ENCODE assay signal across 8 mouse cellular contexts in the genomic region with DNA sequence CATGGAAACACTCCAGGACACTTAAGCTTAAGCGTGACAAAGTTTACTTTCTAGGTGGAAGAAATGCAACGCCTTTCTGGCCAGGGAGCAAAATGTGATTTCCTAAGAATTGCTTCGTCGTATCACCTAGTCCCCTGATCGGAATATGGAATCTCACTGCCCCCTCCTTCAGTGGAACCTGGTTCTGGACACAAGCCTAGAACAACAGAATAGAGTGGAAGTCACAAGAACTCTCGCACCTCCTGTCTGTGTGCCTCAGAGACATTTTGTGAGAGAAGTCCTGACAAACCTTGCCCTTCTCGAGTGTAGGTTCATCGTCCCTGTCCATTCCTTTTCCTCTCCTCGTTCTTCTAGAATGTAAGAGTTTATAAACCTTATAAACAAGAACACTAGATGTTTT. TPM values are rescaled to one million over a fixed set of nuclear protein-coding genes. Genes with fewer than 3 reads are reported as not detected.
A peak's percentile ranks its signal among the peaks of the same experiment; 100 is the strongest.
DNase-seq lines count a peak whose midpoint lies in the region; TF ChIP-seq lines count a peak whose summit lies in the region.

No protein-coding gene starts in this region.

- DNase-seq in gastrocnemius, adult 2 months, result no peak
- no peak for DNase-seq in gastrocnemius, postnatal 10 days
- no peak for DNase-seq in ES-E14 (ENCODE audit: low read depth, low spot score)
- DNase-seq in hindbrain, embryonic 10.5 days (ENCODE audit: low spot score), result no peak
- no peak for DNase-seq in ovary, postnatal 14 days (ENCODE audit: low spot score)
- DNase-seq in layer of hippocampus, postnatal 10 days (ENCODE audit: low spot score in 2 of 2), result no peak
- DNase-seq in adrenal gland, postnatal 4 days (ENCODE audit: low spot score in 2 of 2), result no peak

- peak overlapping the region; percentile 83; the same call in 1 of the 2 replicates for H3K9ac ChIP-seq in ES-E14 (ENCODE audit: insufficient read depth, low read depth, low read length, poor library complexity, severe bottlenecking)

- H3K4me1 ChIP-seq in ES-E14 (ENCODE audit: control insufficient read depth in 2 of 2, insufficient read depth in 2 of 2, low read length in 2 of 2, poor library complexity in 1 of 2), result peaks cover 2% of the 10 kb centered on the region in 2 experiments; a peak in 3 of 4 replicates
- H3K4me1 ChIP-seq in hindbrain, embryonic 10.5 days (replicated peaks), result peaks cover 7% of the 10 kb centered on the region

- no peak for TF ChIP-seq CTCF in gastrocnemius, adult 2 months (IDR thresholded peaks at IDR 0.05)

- peak overlapping the region; percentile 82 for H3K4me3 ChIP-seq in gastrocnemius, adult 2 months
- H3K4me3 ChIP-seq in ES-E14 (ENCODE audit: insufficient read depth in 1 of 2, low read depth in 1 of 2, low read length in 2 of 2, poor library complexity in 1 of 2, severe bottlenecking in 1 of 2) (peak overlapping the region; percentile 79 to 87), macrophage (ENCODE audit: inconsistent target) (peak overlapping the region; percentile 82)
- H3K4me3 ChIP-seq in hindbrain, embryonic 10.5 days, result peak overlapping the region; percentile 74

- peaks cover 9% of the 10 kb centered on the region; the same call in 1 of the 2 replicates for H3K79me2 ChIP-seq in macrophage (ENCODE audit: inconsistent target)

- intact Hi-C loops in gastrocnemius, adult 2 months (cut with DNase I), result loop anchor here (1.0 to 2.0 kb wide), 3 partner anchors 21 to 47 kb away; a partner anchor contains a TSS

- H3K9me3 ChIP-seq in ES-E14 (ENCODE audit: control insufficient read depth, insufficient read depth, low read depth, low read length), result no peaks in the 10 kb centered on the region
- peaks cover 8% of the 10 kb centered on the region; the same call in 1 of the 2 replicates for H3K9me3 ChIP-seq in hindbrain, embryonic 10.5 days

- peaks cover 5% of the 10 kb centered on the region; the same call in 1 of the 2 replicates for H3K36me3 ChIP-seq in ES-E14 (ENCODE audit: control insufficient read depth, insufficient read depth, low read length, poor library complexity, severe bottlenecking)
- H3K36me3 ChIP-seq in hindbrain, embryonic 10.5 days, result peaks cover 11% of the 10 kb centered on the region
- H3K36me3 ChIP-seq in macrophage (ENCODE audit: inconsistent target), result no peaks in the 10 kb centered on the region

- peak overlapping the region; percentile 95 for H3K27ac ChIP-seq in gastrocnemius, adult 2 months
- no peak overlapping the region for H3K27ac ChIP-seq in ES-E14 (ENCODE audit: insufficient read depth, low read depth, low read length, poor library complexity, severe bottlenecking)
- H3K27ac ChIP-seq in hindbrain, embryonic 10.5 days, result peak overlapping the region; percentile 86
- peak overlapping the region; percentile 80 for H3K27ac ChIP-seq in macrophage

- WGBS in hindbrain, embryonic 10.5 days, result 70% methylated on average over 9 of the region's 9 CpGs
- 63% methylated on average over 9 of the region's 9 CpGs for WGBS in macrophage (ENCODE audit: missing documents)

- in situ Hi-C loops in ES-E14 (cut with MboI; ENCODE audit: low sequenced_read_pairs in 2 of 2, unreplicated experiment in 2 of 2), result no loop called here

- H3K27me3 ChIP-seq in hindbrain, embryonic 10.5 days (ENCODE audit: insufficient read depth, poor library complexity, severe bottlenecking), result no peaks in the 10 kb centered on the region

TF ChIP-seq in ES-E14, 5 proteins besides CTCF, POLR2A, EP300 and RAD21:
- TF ChIP-seq MAFK (IDR thresholded peaks at IDR 0.05; ENCODE audit: insufficient read depth, low read depth, low read length) (no peak), CHD2 (IDR thresholded peaks at IDR 0.05; ENCODE audit: low read depth, low read length) (no peak), ZNF384 (IDR thresholded peaks at IDR 0.05; ENCODE audit: low read depth, low read length) (no peak), ZC3H11A (IDR thresholded peaks at IDR 0.05; ENCODE audit: borderline replicate concordance, low read depth, low read length) (no peak), HCFC1 (IDR thresholded peaks at IDR 0.05; ENCODE audit: borderline replicate concordance, insufficient read depth, low read length) (no peak)

RNA-seq across cellular contexts. Expression of a gene that starts 0.7 kb away (rescaled TPM):
- 1 to 10 TPM; 2.2 to 3.4 TPM for total RNA-seq in gastrocnemius, adult 2 months (2021)
- 1 to 10 TPM; 1.1 to 2.1 TPM for total RNA-seq in gastrocnemius, postnatal 10 days (2021)
- 3.6 and 3.7 TPM in 2 replicates for total RNA-seq in ES-E14 (2012; rRNA removed)
- polyA plus RNA-seq in hindbrain, embryonic 10.5 days (2016; fragmentation: Nextera tagmentation; extraction: Ambion mirVana), result 2.3 and 2.8 TPM in 2 replicates
- 10 to 100 TPM in 4 of 26 experiments, 1 to 10 TPM in 15, under 1 TPM in 5, not detected in 2; 0.25 to 12.0 (median 4.2) TPM for total RNA-seq in macrophage (2018; cell fraction: chromatin; rRNA removed)
- 1 to 10 TPM in 24 of 26 experiments, under 1 TPM in 2; 0.66 to 4.5 (median 3.1) TPM for total RNA-seq in macrophage (2018; cell fraction: cytosol; rRNA removed)
- 10 to 100 TPM in 3 of 26 experiments, 1 to 10 TPM in 20, under 1 TPM in 2, not detected in 1; 0.58 to 15.6 (median 3.9) TPM for total RNA-seq in macrophage (2018; cell fraction: nucleus; rRNA removed)
- polyA plus RNA-seq in macrophage (2018), result 1.6 to 4.1 TPM (median 1.7 TPM) in 3 replicates
- total RNA-seq in layer of hippocampus, postnatal 10 days (2021), result 1 to 10 TPM; 1.6 to 1.7 TPM
- 1 to 10 TPM; 3.3 to 3.8 TPM for total RNA-seq in adrenal gland, postnatal 4 days (2021)

RNA-seq across cellular contexts. Expression of a gene that starts 8.4 kb away (rescaled TPM):
- under 1 TPM; 0.38 to 0.64 TPM for total RNA-seq in gastrocnemius, adult 2 months (2021)
- total RNA-seq in gastrocnemius, postnatal 10 days (2021), result under 1 TPM; 0.38 to 0.56 TPM
- 0.89 and 1.1 TPM in 2 replicates for total RNA-seq in ES-E14 (2012; rRNA removed)
- polyA plus RNA-seq in hindbrain, embryonic 10.5 days (2016; fragmentation: Nextera tagmentation; extraction: Ambion mirVana), result 0.45 TPM in 1 of 2 replicates, not detected in the other
- total RNA-seq in macrophage (2018; cell fraction: chromatin; rRNA removed), result 10 to 100 TPM in 1 of 26 experiments, 1 to 10 TPM in 19, under 1 TPM in 6; 0.16 to 10.6 (median 2.5) TPM
- total RNA-seq in macrophage (2018; cell fraction: cytosol; rRNA removed), result 1 to 10 TPM in 12 of 26 experiments, under 1 TPM in 14; 0.14 to 1.7 (median 0.86) TPM
- total RNA-seq in macrophage (2018; cell fraction: nucleus; rRNA removed), result 1 to 10 TPM in 13 of 26 experiments, under 1 TPM in 10, not detected in 3; 0.23 to 9.9 (median 1.5) TPM
- polyA plus RNA-seq in macrophage (2018), result 0.95 to 1.3 TPM (median 1.1 TPM) in 3 replicates
- total RNA-seq in layer of hippocampus, postnatal 10 days (2021), result under 1 TPM; 0.25 to 0.30 TPM
- under 1 TPM; 0.22 to 0.31 TPM for total RNA-seq in adrenal gland, postnatal 4 days (2021)

RNA-seq across cellular contexts. Expression of a gene that starts 9.9 kb away (rescaled TPM):
- total RNA-seq in gastrocnemius, adult 2 months (2021), result 1 to 10 TPM in 1 of 2 experiments, under 1 TPM in 1; 0.17 to 1.6 TPM
- 1 to 10 TPM; 1.5 to 1.6 TPM for total RNA-seq in gastrocnemius, postnatal 10 days (2021)
- total RNA-seq in ES-E14 (2012; rRNA removed), result 0.49 and 0.58 TPM in 2 replicates
- polyA plus RNA-seq in hindbrain, embryonic 10.5 days (2016; fragmentation: Nextera tagmentation; extraction: Ambion mirVana), result 5.7 TPM in 2 replicates
- 1 to 10 TPM in 2 of 26 experiments, under 1 TPM in 6, not detected in 18; 0.34 to 2.2 (median 0.69) TPM for total RNA-seq in macrophage (2018; cell fraction: chromatin; rRNA removed)
- total RNA-seq in macrophage (2018; cell fraction: cytosol; rRNA removed), result 1 to 10 TPM in 2 of 26 experiments, under 1 TPM in 15, not detected in 9; 0.09 to 1.1 (median 0.61) TPM
- 1 to 10 TPM in 7 of 26 experiments, under 1 TPM in 6, not detected in 13; 0.28 to 2.1 (median 1.2) TPM for total RNA-seq in macrophage (2018; cell fraction: nucleus; rRNA removed)
- polyA plus RNA-seq in macrophage (2018), result 1.1 to 2.6 TPM (median 1.2 TPM) in 3 replicates
- total RNA-seq in layer of hippocampus, postnatal 10 days (2021), result 1 to 10 TPM; 2.9 to 4.1 TPM
- total RNA-seq in adrenal gland, postnatal 4 days (2021), result 1 to 10 TPM; 1.6 to 2.1 TPM

RNA-seq across cellular contexts. Expression of a gene that starts 13.8 kb away (rescaled TPM):
- 1 to 10 TPM; 4.7 to 5.6 TPM for total RNA-seq in gastrocnemius, adult 2 months (2021)
- 1 to 10 TPM; 3.6 TPM for total RNA-seq in gastrocnemius, postnatal 10 days (2021)
- 3.8 and 4.8 TPM in 2 replicates for total RNA-seq in ES-E14 (2012; rRNA removed)
- 1.2 and 1.8 TPM in 2 replicates for polyA plus RNA-seq in hindbrain, embryonic 10.5 days (2016; fragmentation: Nextera tagmentation; extraction: Ambion mirVana)
- total RNA-seq in macrophage (2018; cell fraction: chromatin; rRNA removed), result 1 to 10 TPM in 20 of 26 experiments, under 1 TPM in 5, not detected in 1; 0.36 to 9.4 (median 2.8) TPM
- 1 to 10 TPM in 19 of 26 experiments, under 1 TPM in 7; 0.28 to 3.7 (median 2.6) TPM for total RNA-seq in macrophage (2018; cell fraction: cytosol; rRNA removed)
- 1 to 10 TPM in 16 of 26 experiments, under 1 TPM in 9, not detected in 1; 0.19 to 9.6 (median 1.5) TPM for total RNA-seq in macrophage (2018; cell fraction: nucleus; rRNA removed)
- 1.9 to 4.9 TPM (median 2.7 TPM) in 3 replicates for polyA plus RNA-seq in macrophage (2018)
- 10 to 100 TPM in 1 of 2 experiments, 1 to 10 TPM in 1; 7.5 to 10.2 TPM for total RNA-seq in layer of hippocampus, postnatal 10 days (2021)
- 1 to 10 TPM; 6.5 to 7.4 TPM for total RNA-seq in adrenal gland, postnatal 4 days (2021)

RNA-seq across cellular contexts. Expression of a gene that starts 46.7 kb away (rescaled TPM):
- 1 to 10 TPM; 1.1 to 1.2 TPM for total RNA-seq in gastrocnemius, adult 2 months (2021)
- 1 to 10 TPM in 1 of 2 experiments, under 1 TPM in 1; 0.92 to 1.5 TPM for total RNA-seq in gastrocnemius, postnatal 10 days (2021)
- 0.54 and 0.63 TPM in 2 replicates for total RNA-seq in ES-E14 (2012; rRNA removed)
- polyA plus RNA-seq in hindbrain, embryonic 10.5 days (2016; fragmentation: Nextera tagmentation; extraction: Ambion mirVana), result 3.3 and 3.8 TPM in 2 replicates
- 1 to 10 TPM in 18 of 26 experiments, under 1 TPM in 7, not detected in 1; 0.34 to 4.7 (median 1.4) TPM for total RNA-seq in macrophage (2018; cell fraction: chromatin; rRNA removed)
- 1 to 10 TPM in 15 of 26 experiments, under 1 TPM in 11; 0.27 to 2.1 (median 1.2) TPM for total RNA-seq in macrophage (2018; cell fraction: cytosol; rRNA removed)
- 1 to 10 TPM in 19 of 26 experiments, under 1 TPM in 7; 0.36 to 6.7 (median 1.7) TPM for total RNA-seq in macrophage (2018; cell fraction: nucleus; rRNA removed)
- 0.75 to 2.1 TPM (median 1.5 TPM) in 3 replicates for polyA plus RNA-seq in macrophage (2018)
- total RNA-seq in layer of hippocampus, postnatal 10 days (2021), result 1 to 10 TPM; 5.1 to 5.9 TPM
- 1 to 10 TPM; 2.8 to 2.9 TPM for total RNA-seq in adrenal gland, postnatal 4 days (2021)
